Mouse (Mus musculus): ENCODE measurements around the gene Jarid2. TPM values are rescaled to one million over a fixed set of nuclear protein-coding genes. Genes with fewer than 3 reads are reported as not detected.

The Jarid2 gene
- polyA plus RNA-seq (2014; fragmentation: Nextera tagmentation; extraction: Ambion mirVana): 34.5 and 37.6 TPM in 2 replicates

GRCm38 (mm10) chr13:44729424-44729971 is at the start of gene Jarid2:
Gene Jarid2 (plus strand): TSS chr13:44729474.
- DNase-seq (ENCODE audit: low spot score): peak; percentile 73
- Histone ChIP-seq H3K4me1 (ENCODE audit: control insufficient read depth, insufficient read depth, low read length) (peaks cover 9% of the 10 kb centered on the region; the same call in 1 of the 2 replicates), H3K27ac (replicated peaks; ENCODE audit: low read depth, low read length) (peak within 1 kb of the TSS; percentile 79; the same call in 1 of the 2 replicates), H3K4me3 (ENCODE audit: low read depth, low read length) (peak within 1 kb of the TSS; percentile 80), H3K36me3 (ENCODE audit: control insufficient read depth, insufficient read depth, low read length) (no peaks in the 10 kb centered on the region), H3K9me3 (ENCODE audit: control insufficient read depth, low read length) (no peaks in the 10 kb centered on the region), H3K4me2 (ENCODE audit: low read depth, severe bottlenecking) (peak within 1 kb of the TSS; percentile 93), H3K9ac (ENCODE audit: low read length) (peak within 1 kb of the TSS; percentile 89), H3K27me3 (ENCODE audit: control insufficient read depth, insufficient read depth, low read length) (no peaks in the 10 kb centered on the region)
- ATAC-seq (ENCODE audit: insufficient number of reproducible peaks, low FRiP score, low TSS enrichment, low read depth): no peak
- WGBS: under 1% methylated on average over 30 of the region's 31 CpGs

GRCm38 (mm10) chr13:44681051-44681450 is 48.2 kb upstream of the Jarid2 start:
- no peak overlapping the region for H3K4me3 ChIP-seq (ENCODE audit: low read depth, low read length)
- DNase-seq (ENCODE audit: low spot score) (peak; percentile 29), ATAC-seq (ENCODE audit: insufficient number of reproducible peaks, low FRiP score, low TSS enrichment, low read depth) (no peak)
- H3K27me3 ChIP-seq (ENCODE audit: control insufficient read depth, insufficient read depth, low read length): no peaks in the 10 kb centered on the region
- H3K27ac ChIP-seq (replicated peaks; ENCODE audit: low read depth, low read length): no peak overlapping the region
- no peak overlapping the region for H3K9ac ChIP-seq (ENCODE audit: low read length)
- 54% methylated on average over 7 of the region's 7 CpGs for WGBS
- no peaks in the 10 kb centered on the region for H3K36me3 ChIP-seq (ENCODE audit: control insufficient read depth, insufficient read depth, low read length)
- no peaks in the 10 kb centered on the region for H3K9me3 ChIP-seq (ENCODE audit: control insufficient read depth, low read length)
- H3K4me2 ChIP-seq (ENCODE audit: low read depth, severe bottlenecking): no peak overlapping the region
- peaks cover 10% of the 10 kb centered on the region; the same call in 1 of the 2 replicates for H3K4me1 ChIP-seq (ENCODE audit: control insufficient read depth, insufficient read depth, low read length)

GRCm38 (mm10) chr13:44688140-44688539 is 41.1 kb upstream of the Jarid2 start:
- no peaks in the 10 kb centered on the region for H3K27me3 ChIP-seq (ENCODE audit: control insufficient read depth, insufficient read depth, low read length)
- no peak overlapping the region for H3K4me3 ChIP-seq (ENCODE audit: low read depth, low read length)
- no peak overlapping the region for H3K27ac ChIP-seq (replicated peaks; ENCODE audit: low read depth, low read length)
- no peak overlapping the region for H3K9ac ChIP-seq (ENCODE audit: low read length)
- WGBS: 65% methylated on average over 3 of the region's 3 CpGs
- DNase-seq (ENCODE audit: low spot score): no peak
- no peak overlapping the region for H3K4me2 ChIP-seq (ENCODE audit: low read depth, severe bottlenecking)
- H3K9me3 ChIP-seq (ENCODE audit: control insufficient read depth, low read length): no peaks in the 10 kb centered on the region
- H3K4me1 ChIP-seq (ENCODE audit: control insufficient read depth, insufficient read depth, low read length): 0 out of 2 replicates have a peak, but pooled peaks cover 2% of the 10 kb centered on the region
- no peaks in the 10 kb centered on the region for H3K36me3 ChIP-seq (ENCODE audit: control insufficient read depth, insufficient read depth, low read length)
- ATAC-seq (ENCODE audit: insufficient number of reproducible peaks, low FRiP score, low TSS enrichment, low read depth): no peak

DNA sequence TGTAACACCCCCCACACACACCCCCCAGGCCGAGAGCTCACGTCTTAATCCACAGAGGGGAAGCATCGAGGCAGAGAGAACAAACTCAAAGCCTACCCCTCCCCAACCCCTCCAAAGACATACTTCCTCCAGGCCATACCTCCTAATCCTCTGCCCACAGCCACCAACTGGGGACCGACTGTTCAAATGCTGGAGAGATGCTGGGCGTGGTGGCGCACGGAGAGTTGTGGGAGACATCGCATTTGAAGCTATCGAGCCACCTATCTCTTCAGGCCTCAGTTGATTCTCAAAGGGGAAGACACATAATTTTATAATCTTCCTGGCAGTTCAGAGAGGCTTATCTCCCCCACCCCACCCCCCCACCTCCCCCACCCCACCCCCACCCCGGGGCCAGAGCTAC is 31.6 kb upstream of the Jarid2 start:
- H3K4me2 ChIP-seq (ENCODE audit: low read depth, severe bottlenecking): no peak overlapping the region
- DNase-seq (ENCODE audit: low spot score) (no peak), ATAC-seq (ENCODE audit: insufficient number of reproducible peaks, low FRiP score, low TSS enrichment, low read depth) (no peak)
- no peaks in the 10 kb centered on the region for H3K4me1 ChIP-seq (ENCODE audit: control insufficient read depth, insufficient read depth, low read length)
- WGBS: 87% methylated on average over 10 of the region's 10 CpGs
- H3K9ac ChIP-seq (ENCODE audit: low read length): no peak overlapping the region
- H3K9me3 ChIP-seq (ENCODE audit: control insufficient read depth, low read length): no peaks in the 10 kb centered on the region
- no peak overlapping the region for H3K27ac ChIP-seq (replicated peaks; ENCODE audit: low read depth, low read length)
- no peaks in the 10 kb centered on the region for H3K27me3 ChIP-seq (ENCODE audit: control insufficient read depth, insufficient read depth, low read length)
- no peak overlapping the region for H3K4me3 ChIP-seq (ENCODE audit: low read depth, low read length)
- H3K36me3 ChIP-seq (ENCODE audit: control insufficient read depth, insufficient read depth, low read length): no peaks in the 10 kb centered on the region

- H3K9ac ChIP-seq (ENCODE audit: low read length): no peak overlapping the region
- no peaks in the 10 kb centered on the region for H3K4me1 ChIP-seq (ENCODE audit: control insufficient read depth, insufficient read depth, low read length)
- no peak overlapping the region for H3K4me3 ChIP-seq (ENCODE audit: low read depth, low read length)
- no peak overlapping the region for H3K27ac ChIP-seq (replicated peaks; ENCODE audit: low read depth, low read length)
- H3K4me2 ChIP-seq (ENCODE audit: low read depth, severe bottlenecking): no peak overlapping the region
- H3K9me3 ChIP-seq (ENCODE audit: control insufficient read depth, low read length): no peaks in the 10 kb centered on the region
- 81% methylated on average over 15 of the region's 15 CpGs for WGBS
- no peaks in the 10 kb centered on the region for H3K27me3 ChIP-seq (ENCODE audit: control insufficient read depth, insufficient read depth, low read length)
- no peak for DNase-seq (ENCODE audit: low spot score)
- no peaks in the 10 kb centered on the region for H3K36me3 ChIP-seq (ENCODE audit: control insufficient read depth, insufficient read depth, low read length)
- ATAC-seq (ENCODE audit: insufficient number of reproducible peaks, low FRiP score, low TSS enrichment, low read depth): no peak
These were observed 25.1 kb upstream of the Jarid2 start for GRCm38 (mm10) chr13:44704036-44704801.

DNA sequence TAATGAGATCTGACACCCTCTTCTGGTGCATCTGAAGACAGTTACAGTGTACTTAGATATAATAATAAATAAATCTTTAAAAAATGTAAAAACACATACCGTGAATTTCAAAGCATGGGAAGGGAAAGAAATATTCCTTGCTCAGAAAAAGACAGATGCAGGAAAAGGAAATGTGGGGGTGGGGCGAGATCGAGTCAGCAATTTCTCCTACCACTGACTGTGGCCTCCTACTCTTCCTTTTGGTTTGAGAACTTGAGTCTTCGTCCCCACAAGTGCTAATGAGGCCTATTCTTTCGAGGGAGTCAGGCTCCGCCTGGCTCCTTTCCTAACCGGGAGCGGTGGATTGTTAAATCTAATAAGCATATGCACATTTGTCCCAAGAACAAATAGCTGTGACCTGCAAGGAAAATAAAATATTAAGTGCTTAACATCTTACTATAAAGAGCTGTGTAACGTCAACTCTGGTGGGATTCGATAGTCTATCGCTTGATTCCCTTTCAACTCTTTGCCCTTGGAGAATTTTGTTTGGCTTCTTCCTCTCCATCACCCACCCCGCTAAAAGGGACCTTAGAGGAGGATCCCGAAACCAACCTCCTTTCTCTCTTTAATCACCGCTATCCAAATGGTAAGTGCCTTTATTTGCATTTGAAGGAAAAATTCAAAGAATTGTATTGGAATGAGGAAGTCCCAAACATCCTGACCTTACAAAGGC is 24.1 kb upstream of the Jarid2 start:
- Histone ChIP-seq H3K27me3 (ENCODE audit: control insufficient read depth, insufficient read depth, low read length) (no peaks in the 10 kb centered on the region), H3K4me3 (ENCODE audit: low read depth, low read length) (no peak overlapping the region), H3K27ac (replicated peaks; ENCODE audit: low read depth, low read length) (no peak overlapping the region), H3K4me2 (ENCODE audit: low read depth, severe bottlenecking) (no peak overlapping the region), H3K9me3 (ENCODE audit: control insufficient read depth, low read length) (no peaks in the 10 kb centered on the region), H3K9ac (ENCODE audit: low read length) (no peak overlapping the region), H3K4me1 (ENCODE audit: control insufficient read depth, insufficient read depth, low read length) (no peaks in the 10 kb centered on the region), H3K36me3 (ENCODE audit: control insufficient read depth, insufficient read depth, low read length) (no peaks in the 10 kb centered on the region)
- WGBS: 41% methylated on average over 14 of the region's 14 CpGs
- ATAC-seq (ENCODE audit: insufficient number of reproducible peaks, low FRiP score, low TSS enrichment, low read depth) (no peak), DNase-seq (ENCODE audit: low spot score) (no peak)

DNA sequence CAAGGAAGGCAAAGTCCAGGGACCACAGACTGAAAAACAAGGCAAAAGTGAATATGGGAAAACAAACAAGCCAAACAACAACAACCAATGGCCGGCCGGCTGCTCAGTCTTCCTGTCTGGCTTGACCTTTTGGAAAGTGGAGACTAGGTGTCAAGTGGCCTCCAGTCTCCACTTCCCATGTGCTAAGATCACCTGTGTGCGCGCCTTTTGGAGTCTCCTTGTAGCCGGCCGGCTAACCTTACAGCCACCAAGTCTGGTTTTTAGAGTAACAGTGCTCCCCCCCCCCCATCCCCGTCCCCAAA is 23.6 kb upstream of the Jarid2 start:
- H3K27ac ChIP-seq (replicated peaks; ENCODE audit: low read depth, low read length): no peak overlapping the region
- no peak overlapping the region for H3K4me3 ChIP-seq (ENCODE audit: low read depth, low read length)
- H3K9me3 ChIP-seq (ENCODE audit: control insufficient read depth, low read length): no peaks in the 10 kb centered on the region
- no peak overlapping the region for H3K9ac ChIP-seq (ENCODE audit: low read length)
- DNase-seq (ENCODE audit: low spot score) (no peak), ATAC-seq (ENCODE audit: insufficient number of reproducible peaks, low FRiP score, low TSS enrichment, low read depth) (no peak)
- no peaks in the 10 kb centered on the region for H3K36me3 ChIP-seq (ENCODE audit: control insufficient read depth, insufficient read depth, low read length)
- H3K27me3 ChIP-seq (ENCODE audit: control insufficient read depth, insufficient read depth, low read length): no peaks in the 10 kb centered on the region
- no peak overlapping the region for H3K4me2 ChIP-seq (ENCODE audit: low read depth, severe bottlenecking)
- 34% methylated on average over 7 of the region's 7 CpGs for WGBS
- H3K4me1 ChIP-seq (ENCODE audit: control insufficient read depth, insufficient read depth, low read length): no peaks in the 10 kb centered on the region

DNA sequence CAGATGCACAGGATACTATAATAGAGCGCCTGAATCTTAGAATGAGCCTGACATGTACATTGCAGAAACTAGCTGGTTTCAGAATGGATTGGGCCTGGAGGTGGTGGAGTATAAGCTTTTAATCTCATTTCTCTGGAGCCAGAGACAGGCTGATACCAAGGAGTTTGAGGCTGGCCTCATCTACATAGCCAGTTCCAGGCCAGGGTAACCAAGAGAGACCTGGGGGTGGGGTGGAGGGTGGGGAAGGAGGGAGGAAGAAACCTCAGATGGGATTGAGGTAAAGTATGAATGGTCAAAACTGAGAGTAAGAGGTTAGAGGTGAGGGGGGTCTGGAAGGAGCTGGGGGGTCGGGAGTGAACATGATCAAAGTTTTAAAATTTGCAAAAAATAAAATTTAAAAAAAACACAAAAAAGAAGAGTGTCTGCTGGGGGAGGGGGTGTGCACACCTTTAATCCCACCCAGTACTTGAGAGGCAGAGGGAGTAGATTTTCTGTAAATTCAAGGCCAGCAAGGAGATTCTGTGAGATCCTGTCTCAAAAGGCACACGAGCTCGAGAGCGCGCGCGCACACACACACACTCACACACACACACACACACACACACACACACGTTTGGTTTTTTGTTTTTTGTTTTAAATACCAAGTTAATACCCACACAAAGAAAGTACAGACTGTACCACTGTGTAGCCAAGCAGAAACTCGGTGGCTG is 22.9 kb upstream of the Jarid2 start:
- H3K36me3 ChIP-seq (ENCODE audit: control insufficient read depth, insufficient read depth, low read length): no peaks in the 10 kb centered on the region

More for the DNA sequence above, 22.9 kb upstream of the Jarid2 start:
- Histone ChIP-seq H3K4me1 (ENCODE audit: control insufficient read depth, insufficient read depth, low read length) (peaks cover 3% of the 10 kb centered on the region; the same call in 1 of the 2 replicates), H3K4me2 (ENCODE audit: low read depth, severe bottlenecking) (no peak overlapping the region), H3K4me3 (ENCODE audit: low read depth, low read length) (no peak overlapping the region), H3K9me3 (ENCODE audit: control insufficient read depth, low read length) (no peaks in the 10 kb centered on the region), H3K27me3 (ENCODE audit: control insufficient read depth, insufficient read depth, low read length) (no peaks in the 10 kb centered on the region), H3K9ac (ENCODE audit: low read length) (no peak overlapping the region), H3K27ac (replicated peaks; ENCODE audit: low read depth, low read length) (no peak overlapping the region)
- WGBS: 78% methylated on average over 10 of the region's 10 CpGs
- DNase-seq (ENCODE audit: low spot score) (no peak), ATAC-seq (ENCODE audit: insufficient number of reproducible peaks, low FRiP score, low TSS enrichment, low read depth) (no peak)

All from limb, embryonic 11.5 days (tissue).